Mouse (Mus musculus) kidney, adult 2 months (tissue): ENCODE results near the gene Wdr93.

Experiments used
- CTCF ChIP-seq: fragments of 200-500 bp; conservative IDR thresholded peaks from 2 replicates; pipeline ENCODE4 v1.5.1; 2011; ENCODE audit warnings: low read depth, mild to moderate bottlenecking, control low read depth, low read length, moderate library complexity, mixed read lengths; ENCODE audit not compliant: insufficient read depth, insufficient read length
- POLR2A ChIP-seq: fragments of 200-500 bp; IDR thresholded peaks from one replicate; pipeline ENCODE4 v1.6.1; 2011; ENCODE audit warnings: low read depth, low read length, control low read depth

- TF ChIP-seq CTCF, result no peak
- TF ChIP-seq POLR2A, result no peak
These were observed 6.5 kb upstream of the Wdr93 start for GRCm38 (mm10) chr7:79736511-79736910.
